Mouse (Mus musculus) CH12.LX (cell line): Measurements from ENCODE around the gene Dhx58. TPM values are rescaled to one million over a fixed set of nuclear protein-coding genes. Genes with fewer than 3 reads are reported as not detected.

ENCODE experiments used
- DNase-seq: peaks from one replicate; pipeline ENCODE4 v3.0.0-alpha.2; 2013; ENCODE audit errors: extremely low read depth
- H3K27ac ChIP-seq: 2 replicates; pipeline ENCODE4 v1.5.1; 2012; ENCODE audit warnings: low read depth, mild to moderate bottlenecking, control low read depth, moderate library complexity; ENCODE audit not compliant: insufficient read depth
- H3K27me3 ChIP-seq: replicated peaks from 2 replicates; pipeline ENCODE3; 2012; ENCODE audit warnings: inconsistent platforms
- H3K36me3 ChIP-seq, 2 experiments: replicated peaks in 1 of 2; 2 replicates each; pipeline versions ENCODE3 to v1.6.1; 2012; ENCODE audit warnings: inconsistent platforms in 1 of 2, low read length in 1 of 2, mild to moderate bottlenecking in 1 of 2, mixed read lengths in 1 of 2, moderate library complexity in 1 of 2; ENCODE audit not compliant: control insufficient read depth in 1 of 2, insufficient read depth in 1 of 2
- H3K4me1 ChIP-seq, 2 experiments: 2 replicates each; pipeline ENCODE4 v1.6.1; 2012; ENCODE audit warnings: inconsistent platforms in 1 of 2, moderate library complexity in 1 of 2; ENCODE audit not compliant: insufficient read depth in 2 of 2, control insufficient read depth in 1 of 2
- H3K4me2 ChIP-seq: 2 replicates; pipeline ENCODE4 v1.6.1; 2012; ENCODE audit warnings: low read depth, mild to moderate bottlenecking, control low read depth; ENCODE audit not compliant: poor library complexity, insufficient read depth, severe bottlenecking
- H3K4me3 ChIP-seq, 3 experiments: fragments of 150-350 bp in 1 of 3; sonication (generic) in 1 of 3; replicated peaks in 1 of 3; 2 replicates each; pipeline versions ENCODE3 to v1.5.1; 2011 to 2012; ENCODE audit warnings: low read depth in 2 of 3, low read length in 2 of 3, mild to moderate bottlenecking in 2 of 3, moderate library complexity in 2 of 3, control low read depth in 1 of 3, improper control_type of control experiment in 1 of 3, inconsistent platforms in 1 of 3, mixed read lengths in 1 of 3; ENCODE audit not compliant: poor library complexity in 1 of 3
- H3K79me2 ChIP-seq: replicated peaks from 2 replicates; pipeline ENCODE4 v1.6.1; 2012; ENCODE audit warnings: mild to moderate bottlenecking, moderate library complexity; ENCODE audit not compliant: control insufficient read depth, poor library complexity, insufficient read depth, severe bottlenecking; ENCODE audit errors: extremely low read depth
- H3K9ac ChIP-seq: 2 replicates; pipeline ENCODE4 v1.6.1; 2012; ENCODE audit warnings: low read depth, mild to moderate bottlenecking, control low read depth, moderate library complexity; ENCODE audit not compliant: insufficient read depth
- H3K9me3 ChIP-seq: replicated peaks from 2 replicates; pipeline ENCODE3; 2012; ENCODE audit warnings: low read length, inconsistent platforms, mixed read lengths
- CTCF ChIP-seq, 2 experiments: IDR thresholded peaks in 1 of 2; conservative IDR thresholded peaks in 1 of 2; 2 replicates each; pipeline ENCODE4 v1.5.1; 2011 to 2012; ENCODE audit warnings: low read depth in 2 of 2, low read length in 2 of 2, improper control_type of control experiment in 1 of 2, inconsistent platforms in 1 of 2, mild to moderate bottlenecking in 1 of 2, moderate library complexity in 1 of 2
- E2F4 ChIP-seq: IDR thresholded peaks from 2 replicates; pipeline ENCODE4 v1.6.1; 2011; ENCODE audit warnings: low read depth, low read length, improper control_type of control experiment; ENCODE audit not compliant: insufficient replicate concordance
- EP300 ChIP-seq: IDR thresholded peaks from 2 replicates; pipeline ENCODE4 v1.6.1; 2011; ENCODE audit warnings: low read length, improper control_type of control experiment
- IRF4 ChIP-seq: IDR thresholded peaks from 2 replicates; pipeline ENCODE4 v1.6.1; 2014; ENCODE audit warnings: low read depth, mild to moderate bottlenecking, inconsistent platforms, low read length, improper control_type of control experiment
- JUN ChIP-seq: IDR thresholded peaks from 2 replicates; pipeline ENCODE4 v1.6.1; 2011; ENCODE audit warnings: low read depth, mild to moderate bottlenecking, low read length, improper control_type of control experiment, moderate library complexity; ENCODE audit not compliant: insufficient read depth
- JUND ChIP-seq: conservative IDR thresholded peaks from 2 replicates; pipeline ENCODE4 v1.6.1; 2011; ENCODE audit warnings: low read depth, low read length, improper control_type of control experiment
- MAZ ChIP-seq: IDR thresholded peaks from 2 replicates; pipeline ENCODE4 v1.6.1; 2012; ENCODE audit warnings: low read depth, mild to moderate bottlenecking, inconsistent platforms, low read length, improper control_type of control experiment, moderate library complexity
- NELFE ChIP-seq: IDR thresholded peaks from 2 replicates; pipeline ENCODE4 v1.6.1; 2011; ENCODE audit warnings: low read depth, low read length, improper control_type of control experiment
- NRF1 ChIP-seq: IDR thresholded peaks from 2 replicates; pipeline ENCODE4 v1.6.1; 2014; ENCODE audit warnings: low read depth, mild to moderate bottlenecking, inconsistent platforms, low read length, improper control_type of control experiment, moderate library complexity
- PAX5 ChIP-seq: IDR thresholded peaks from 2 replicates; pipeline ENCODE4 v1.6.1; 2012; ENCODE audit warnings: low read length, inconsistent platforms, mixed read lengths
- POLR2A ChIP-seq: IDR thresholded peaks from 2 replicates; pipeline ENCODE4 v1.6.1; 2011; ENCODE audit warnings: low read depth, mild to moderate bottlenecking, improper control_type of control experiment, low read length
- RCOR1 ChIP-seq: conservative IDR thresholded peaks from 2 replicates; pipeline ENCODE4 v1.6.1; 2012; ENCODE audit warnings: low read depth, mild to moderate bottlenecking, inconsistent platforms, low read length, improper control_type of control experiment
- SMC3 ChIP-seq: IDR thresholded peaks from 2 replicates; pipeline ENCODE4 v1.6.1; 2011; ENCODE audit warnings: low read depth, low read length, improper control_type of control experiment
- TCF12 ChIP-seq: IDR thresholded peaks from 2 replicates; pipeline ENCODE4 v1.6.1; 2014; ENCODE audit warnings: low read depth, mild to moderate bottlenecking, inconsistent platforms, low read length, improper control_type of control experiment
- USF2 ChIP-seq: conservative IDR thresholded peaks from 2 replicates; pipeline ENCODE4 v1.6.1; 2011; ENCODE audit warnings: low read depth, low read length, improper control_type of control experiment
- ZC3H11A ChIP-seq: IDR thresholded peaks from 2 replicates; pipeline ENCODE4 v1.6.1; 2012; ENCODE audit warnings: low read depth, mild to moderate bottlenecking, inconsistent platforms, low read length, improper control_type of control experiment
- ZMIZ1 ChIP-seq: IDR thresholded peaks from 2 replicates; pipeline ENCODE4 v1.6.1; 2012; ENCODE audit warnings: low read depth, mild to moderate bottlenecking, inconsistent platforms, low read length, improper control_type of control experiment
- ZNF384 ChIP-seq: IDR thresholded peaks from 2 replicates; pipeline ENCODE4 v1.6.1; 2012; ENCODE audit warnings: low read depth, low read length, improper control_type of control experiment, inconsistent platforms
- dilution Hi-C: fragments of 300-500 bp; cut with MboI; formaldehyde crosslinking; loops from 2 replicates; pipeline ENCODE4 v1.14.3; 2020; ENCODE audit warnings: low sequenced_read_pairs; ENCODE audit not compliant: extremely low pct_unique_long_range_greater_than_20kb, extremely low pct_ligation_motif_present
- in situ Hi-C: fragments of 300-500 bp; cut with MboI; formaldehyde crosslinking; loops from 3 replicates; pipeline ENCODE4 v1.14.3; 2019; ENCODE audit warnings: low sequenced_read_pairs, low pct_ligation_motif_present, low pct_unique_long_range_greater_than_20kb, mixed read lengths
- polyA plus RNA-seq: library from polyadenylated mRNA; unstranded; fragments of >175 nt; gene quantifications from 2 replicates; pipeline ENCODE4 v1.2.1, GENCODE M21; 2012; ENCODE audit warnings: low read depth; ENCODE audit not compliant: insufficient read length
- total RNA-seq, 2 experiments: library from RNA; depleted of rRNA; stranded (reverse); fragments of 300-350 nt in 1 of 2; fragments of >200 nt in 1 of 2; gene quantifications; 2 replicates each; pipeline ENCODE4 v1.2.3; 2012 to 2014

Gene Dhx58
- total and polyA plus RNA-seq, 3 experiments, result 6.3 to 15.7 (median 6.4) TPM

- no peak overlapping the region for H3K9ac ChIP-seq
- peaks cover 8 to 36% of the 10 kb centered on the region in 2 experiments for H3K4me1 ChIP-seq
- DNase-seq, result no peak
- in situ Hi-C loops, result no loop called here
- no peak for TF ChIP-seq POLR2A
- no peak for TF ChIP-seq ZC3H11A
- TF ChIP-seq JUN, result no peak
- no peak for TF ChIP-seq PAX5
- TF ChIP-seq TCF12, result no peak
- TF ChIP-seq NRF1, result no peak
- TF ChIP-seq JUND, result no peak
- no peak for TF ChIP-seq IRF4
- no peak for TF ChIP-seq E2F4
- TF ChIP-seq EP300, result no peak
- TF ChIP-seq USF2, result no peak
- no peak for TF ChIP-seq ZNF384
- TF ChIP-seq NELFE, result no peak
- no peak for TF ChIP-seq RCOR1
- no peak for TF ChIP-seq CTCF (conservative IDR thresholded peaks at IDR 0.05 in 1 of 2, IDR thresholded peaks at IDR 0.05 in 1 of 2; ENCODE audit: low read depth in 2 of 2, low read length in 2 of 2)
- no peak for TF ChIP-seq MAZ
- H3K4me2 ChIP-seq, result no peak overlapping the region
- H3K36me3 ChIP-seq, result peaks cover 56 to 97% of the 10 kb centered on the region in 2 experiments
- no peaks in the 10 kb centered on the region for H3K27me3 ChIP-seq
- H3K79me2 ChIP-seq, result peaks cover 27% of the 10 kb centered on the region
- no peak overlapping the region for H3K4me3 ChIP-seq
- dilution Hi-C loops, result no loop called here
- no peaks in the 10 kb centered on the region for H3K9me3 ChIP-seq
- H3K27ac ChIP-seq, result no peak overlapping the region
These were observed 14.4 kb upstream of the Dhx58 start for GRCm38 (mm10) chr11:100718462-100718861.

- Histone ChIP-seq H3K27ac (no peak overlapping the region), H3K27me3 (no peaks in the 10 kb centered on the region), H3K9me3 (no peaks in the 10 kb centered on the region), H3K9ac (no peak overlapping the region), H3K4me1 (peaks cover 4 to 21% of the 10 kb centered on the region in 2 experiments), H3K4me2 (no peak overlapping the region), H3K79me2 (peaks cover 15% of the 10 kb centered on the region), H3K36me3 (peaks cover 56 to 87% of the 10 kb centered on the region in 2 experiments), H3K4me3 (no peak overlapping the region)
- in situ Hi-C loops, result no loop called here
- dilution Hi-C loops, result no loop called here
- TF ChIP-seq SMC3 (no peak), USF2 (no peak), CTCF (conservative IDR thresholded peaks at IDR 0.05 in 1 of 2, IDR thresholded peaks at IDR 0.05 in 1 of 2; ENCODE audit: low read depth in 2 of 2, low read length in 2 of 2) (no peak), ZMIZ1 (no peak), PAX5 (no peak)
- DNase-seq, result no peak
These were observed 12.6 kb upstream of the Dhx58 start for GRCm38 (mm10) chr11:100716649-100717048.
